Mouse (Mus musculus): ENCODE measurements around the gene Rab44. TPM values are rescaled to one million over a fixed set of nuclear protein-coding genes. Genes with fewer than 3 reads are reported as not detected.

The Rab44 gene
- polyA plus RNA-seq, 1 experiment from 2014 or later: 5.1 TPM

DNA sequence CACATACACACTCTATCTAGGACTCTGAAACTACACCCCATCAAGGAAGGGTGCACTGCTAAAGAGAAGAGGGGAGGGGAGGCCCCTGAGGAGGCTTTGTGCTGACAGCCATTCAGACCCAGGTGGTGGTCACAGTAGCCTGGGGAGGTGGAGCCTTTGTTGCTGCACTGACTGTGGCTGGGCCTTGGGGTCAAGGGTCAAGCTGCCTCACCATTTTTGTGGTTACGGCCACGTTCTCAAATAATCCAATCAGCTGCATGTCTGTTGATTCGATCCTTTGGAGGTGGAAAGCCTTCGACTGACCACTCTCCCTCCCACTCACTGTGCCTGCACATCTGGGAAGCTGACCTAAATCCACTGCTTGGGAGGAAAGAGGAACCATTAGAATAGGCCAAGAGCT lies 81.6 kb downstream of the Rab44 start:
- Histone ChIP-seq H3K4me1 (peaks cover 12% of the 10 kb centered on the region), H3K4me3 (no peak overlapping the region), H3K27me3 (no peaks in the 10 kb centered on the region), H3K9me3 (no peaks in the 10 kb centered on the region), H3K36me3 (no peaks in the 10 kb centered on the region), H3K9ac (no peak overlapping the region), H3K27ac (no peak overlapping the region), H3K4me2 (no peak overlapping the region)
- no peak for ATAC-seq (ENCODE audit: insufficient number of reproducible peaks, low FRiP score, low TSS enrichment, low read depth)
- 54% methylated on average over 4 of the region's 4 CpGs for WGBS

Other genes starting within 250 kb of the Rab44 start
- gene 4930539E08Rik, start 198.8 kb upstream of the Rab44 start, polyA plus RNA-seq (2015; fragmentation: Nextera tagmentation; extraction: Ambion mirVana): 0.22 and 0.27 TPM in 2 replicates
- not detected in 2 replicates for gene Pxt1, start 170.3 kb upstream of the Rab44 start, polyA plus RNA-seq (2015; fragmentation: Nextera tagmentation; extraction: Ambion mirVana)
- gene Kctd20, start 162.2 kb upstream of the Rab44 start, polyA plus RNA-seq (2015; fragmentation: Nextera tagmentation; extraction: Ambion mirVana): 88.9 and 98.7 TPM in 2 replicates
- gene Stk38, start 106.2 kb upstream of the Rab44 start, polyA plus RNA-seq (2015; fragmentation: Nextera tagmentation; extraction: Ambion mirVana): 100 and 104 TPM in 2 replicates
- 513 and 518 TPM in 2 replicates for gene Srsf3, start 81.5 kb upstream of the Rab44 start, polyA plus RNA-seq (2015; fragmentation: Nextera tagmentation; extraction: Ambion mirVana)
- gene Cdkn1a, start 23.2 kb upstream of the Rab44 start, polyA plus RNA-seq (2015; fragmentation: Nextera tagmentation; extraction: Ambion mirVana): 233 and 345 TPM in 2 replicates
- 15.0 and 15.4 TPM in 2 replicates for gene Cpne5, start 124.0 kb downstream of the Rab44 start, polyA plus RNA-seq (2015; fragmentation: Nextera tagmentation; extraction: Ambion mirVana)
- gene Ppil1, start 150.0 kb downstream of the Rab44 start, polyA plus RNA-seq (2015; fragmentation: Nextera tagmentation; extraction: Ambion mirVana): 130 and 132 TPM in 2 replicates
- gene BC004004, start 154.6 kb downstream of the Rab44 start, polyA plus RNA-seq (2015; fragmentation: Nextera tagmentation; extraction: Ambion mirVana): 84.1 and 95.5 TPM in 2 replicates
- 6.5 and 8.0 TPM in 2 replicates for gene Pi16, start 203.5 kb downstream of the Rab44 start, polyA plus RNA-seq (2015; fragmentation: Nextera tagmentation; extraction: Ambion mirVana)
- 267 and 334 TPM in 2 replicates for gene Mtch1, start 233.8 kb downstream of the Rab44 start, polyA plus RNA-seq (2015; fragmentation: Nextera tagmentation; extraction: Ambion mirVana)
- 8.5 and 9.7 TPM in 2 replicates for gene Fgd2, start 246.8 kb downstream of the Rab44 start, polyA plus RNA-seq (2015; fragmentation: Nextera tagmentation; extraction: Ambion mirVana)

All from limb, embryonic 15.5 days (tissue).